Mouse (Mus musculus) spleen, adult 2 months (tissue): ENCODE results near the gene Cenpx. TPM values are rescaled to one million over a fixed set of nuclear protein-coding genes. Genes with fewer than 3 reads are reported as not detected.

ENCODE experiments used
- DNase-seq, 2 experiments: peaks; one replicate each; pipeline versions ENCODE4 v3.0.0 to v3.0.0-alpha.2; 2012 to 2021; ENCODE audit warnings: low spot score in 2 of 2, low read depth in 1 of 2
- H3K27ac ChIP-seq: fragments of 200-500 bp; 2 replicates; pipeline ENCODE4 v1.5.1; 2012; ENCODE audit warnings: low read length, inconsistent platforms; ENCODE audit not compliant: insufficient read depth
- H3K27me3 ChIP-seq: fragments of 200-500 bp; 2 replicates; pipeline ENCODE4 v1.6.1; 2012; ENCODE audit warnings: mild to moderate bottlenecking, moderate library complexity, low read length, inconsistent platforms; ENCODE audit not compliant: control insufficient read depth, insufficient read depth
- H3K36me3 ChIP-seq: fragments of 200-500 bp; 2 replicates; pipeline ENCODE4 v1.6.1; 2012; ENCODE audit warnings: mild to moderate bottlenecking, low read length, inconsistent platforms; ENCODE audit not compliant: control insufficient read depth, insufficient read depth
- H3K4me1 ChIP-seq: fragments of 200-500 bp; 2 replicates; pipeline ENCODE4 v1.6.1; 2011; ENCODE audit warnings: inconsistent platforms; ENCODE audit not compliant: control insufficient read depth, insufficient read depth, insufficient read length
- H3K4me3 ChIP-seq: fragments of 200-500 bp; 2 replicates; pipeline ENCODE4 v1.5.1; 2011; ENCODE audit warnings: mild to moderate bottlenecking, inconsistent platforms; ENCODE audit not compliant: insufficient read depth, insufficient read length; ENCODE audit errors: extremely low read depth
- CTCF ChIP-seq: fragments of 200-500 bp; IDR thresholded peaks from 2 replicates; pipeline ENCODE4 v1.5.1; 2011; ENCODE audit warnings: mild to moderate bottlenecking, inconsistent platforms; ENCODE audit not compliant: insufficient read depth, insufficient read length, insufficient replicate concordance; ENCODE audit errors: extremely low read depth
- POLR2A ChIP-seq: fragments of 200-500 bp; IDR thresholded peaks from 2 replicates; pipeline ENCODE4 v1.6.1; 2011; ENCODE audit warnings: low read depth, low read length, inconsistent platforms
- WGBS: fragments of 180-500 bp; shearing (Covaris S2); methylation state at CpG from one replicate; pipeline ENCODE4 v1.1.7; 2018; 5-methylcytosine and 5-hydroxymethylcytosine counted together
- polyA plus RNA-seq: library from polyadenylated mRNA; depleted of rRNA; stranded (reverse); fragments of >200 nt; gene quantifications from 2 replicates; pipeline ENCODE4 v1.2.3, GENCODE M21; 2012

Cenpx gene
- polyA plus RNA-seq, 1 experiment: 44.1 TPM

GRCm38 (mm10) chr11:120709551-120709950 lies 4.0 kb downstream of the Cenpx start:
- Histone ChIP-seq H3K4me1 (peaks cover 4% of the 10 kb centered on the region; the same call in 1 of the 2 replicates), H3K4me3 (no peak overlapping the region), H3K27ac (no peak overlapping the region), H3K27me3 (no peaks in the 10 kb centered on the region), H3K36me3 (0 out of 2 replicates have a peak, but pooled peaks cover 3% of the 10 kb centered on the region)
- DNase-seq: no peak
- no peak for TF ChIP-seq POLR2A
- 93% methylated on average over 2 of the region's 2 CpGs for WGBS

DNA sequence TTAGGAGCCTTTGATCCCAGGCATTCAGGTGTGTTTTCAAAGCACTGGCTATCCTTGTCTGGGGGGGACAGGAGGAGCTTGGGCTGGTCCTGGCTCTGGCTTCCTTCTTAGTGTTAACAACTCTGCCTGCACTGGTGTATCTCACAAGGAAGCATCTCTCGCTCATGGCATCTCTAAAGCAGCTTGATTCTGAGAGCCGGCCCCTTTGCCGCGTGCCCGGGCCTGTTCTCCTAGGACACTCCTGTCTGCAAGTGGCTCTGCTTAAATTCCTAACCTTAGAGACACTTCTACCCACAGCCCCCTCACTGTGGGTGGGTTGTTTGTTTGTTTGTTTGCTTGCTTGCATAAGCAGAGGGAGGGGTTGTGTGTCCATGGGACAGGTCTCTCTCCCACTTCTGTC lies 5.6 kb downstream of the Cenpx start:
- DNase-seq: no peak
- no peaks in the 10 kb centered on the region; the same call in 1 of the 2 replicates for H3K4me1 ChIP-seq
- no peak for TF ChIP-seq POLR2A
- no peak for TF ChIP-seq CTCF
- peaks cover 6% of the 10 kb centered on the region; the same call in 1 of the 2 replicates for H3K36me3 ChIP-seq
- no peak overlapping the region for H3K4me3 ChIP-seq
- 91% methylated on average over 5 of the region's 5 CpGs for WGBS
- H3K27ac ChIP-seq: no peak overlapping the region
- H3K27me3 ChIP-seq: no peaks in the 10 kb centered on the region

- Histone ChIP-seq H3K36me3 (peaks cover 9% of the 10 kb centered on the region; the same call in 1 of the 2 replicates), H3K27ac (no peak overlapping the region), H3K4me3 (no peak overlapping the region), H3K27me3 (no peaks in the 10 kb centered on the region), H3K4me1 (no peaks in the 10 kb centered on the region)
- TF ChIP-seq CTCF: no peak
- TF ChIP-seq POLR2A: no peak
- DNase-seq: no peak
- 89% methylated on average over 12 of the region's 12 CpGs for WGBS
These were observed 6.3 kb downstream of the Cenpx start for GRCm38 (mm10) chr11:120707225-120707624.

DNA sequence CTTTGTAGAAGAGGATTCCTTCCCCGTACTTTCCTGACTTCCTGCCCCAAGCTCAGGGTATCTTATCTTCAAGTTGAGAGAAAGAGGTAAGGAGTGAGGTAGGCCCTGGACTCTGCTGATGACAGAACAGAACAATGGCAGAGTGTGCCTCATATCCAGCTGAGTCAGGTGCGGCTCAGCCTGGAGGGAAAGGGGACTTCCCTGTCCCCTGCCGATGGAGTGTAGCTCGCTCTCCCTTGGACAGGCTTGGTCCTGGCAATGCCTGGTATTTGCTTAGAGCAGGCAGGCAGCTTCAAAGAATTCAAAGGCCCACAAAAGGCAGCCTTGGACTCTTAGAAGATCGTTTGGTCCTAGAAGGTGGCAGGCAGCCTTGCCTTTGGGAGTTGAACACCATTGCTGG lies 7.4 kb downstream of the Cenpx start:
- H3K4me1 ChIP-seq: no peaks in the 10 kb centered on the region
- H3K27me3 ChIP-seq: no peaks in the 10 kb centered on the region
- H3K36me3 ChIP-seq: peaks cover 13% of the 10 kb centered on the region; the same call in 1 of the 2 replicates
- WGBS: 91% methylated on average over 5 of the region's 5 CpGs
- no peak overlapping the region for H3K27ac ChIP-seq
- TF ChIP-seq POLR2A (no peak), CTCF (no peak)
- H3K4me3 ChIP-seq: no peak overlapping the region
- no peak for DNase-seq

DNA sequence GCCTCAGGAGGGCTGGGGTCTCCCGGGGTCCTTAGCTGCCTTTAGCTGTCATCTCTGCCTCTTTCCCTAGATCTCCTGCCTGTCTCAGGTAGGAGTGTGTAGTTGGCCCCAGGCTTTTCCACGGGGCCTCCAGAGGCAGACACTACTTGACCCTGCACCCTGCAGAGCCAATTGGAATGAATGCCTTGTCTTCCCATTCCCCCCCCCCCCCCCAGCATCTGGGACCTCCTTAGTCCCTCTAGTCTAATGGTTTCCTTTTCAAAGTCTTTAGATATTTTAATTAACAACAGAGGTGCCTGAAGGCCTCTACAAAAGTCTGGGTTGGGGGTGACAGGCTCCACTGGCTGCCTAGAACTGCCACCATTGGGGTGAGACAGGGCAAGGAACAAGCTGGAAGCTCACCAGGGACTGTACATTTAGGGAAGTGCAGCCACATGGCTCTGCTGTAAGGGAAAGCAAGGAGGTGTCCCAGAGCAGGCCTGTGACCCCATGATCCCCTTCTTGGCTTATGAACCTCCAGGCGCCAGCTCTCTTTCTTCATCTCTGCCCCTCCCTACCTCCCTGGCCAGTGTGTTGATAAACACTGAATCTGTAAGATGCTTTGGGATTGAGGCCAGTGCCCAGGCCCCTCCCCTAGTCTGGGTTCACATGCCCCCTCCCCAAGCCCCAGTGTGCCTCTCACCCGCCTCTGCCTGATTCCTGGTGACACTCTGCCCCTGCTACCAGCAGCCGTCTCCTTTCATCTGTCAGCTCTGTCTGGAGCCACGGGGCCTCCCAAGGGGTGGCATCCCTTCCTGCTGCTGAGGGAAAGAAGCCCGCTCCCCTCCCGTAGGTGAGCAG lies 8.8 kb downstream of the Cenpx start:
- peaks cover 17% of the 10 kb centered on the region; the same call in 1 of the 2 replicates for H3K36me3 ChIP-seq
- no peak overlapping the region for H3K4me3 ChIP-seq
- H3K27ac ChIP-seq: no peak overlapping the region
- 76% methylated on average over 8 of the region's 8 CpGs for WGBS
- no peaks in the 10 kb centered on the region for H3K27me3 ChIP-seq
- DNase-seq: no peak
- no peaks in the 10 kb centered on the region for H3K4me1 ChIP-seq
- TF ChIP-seq CTCF (no peak), POLR2A (no peak)

DNA sequence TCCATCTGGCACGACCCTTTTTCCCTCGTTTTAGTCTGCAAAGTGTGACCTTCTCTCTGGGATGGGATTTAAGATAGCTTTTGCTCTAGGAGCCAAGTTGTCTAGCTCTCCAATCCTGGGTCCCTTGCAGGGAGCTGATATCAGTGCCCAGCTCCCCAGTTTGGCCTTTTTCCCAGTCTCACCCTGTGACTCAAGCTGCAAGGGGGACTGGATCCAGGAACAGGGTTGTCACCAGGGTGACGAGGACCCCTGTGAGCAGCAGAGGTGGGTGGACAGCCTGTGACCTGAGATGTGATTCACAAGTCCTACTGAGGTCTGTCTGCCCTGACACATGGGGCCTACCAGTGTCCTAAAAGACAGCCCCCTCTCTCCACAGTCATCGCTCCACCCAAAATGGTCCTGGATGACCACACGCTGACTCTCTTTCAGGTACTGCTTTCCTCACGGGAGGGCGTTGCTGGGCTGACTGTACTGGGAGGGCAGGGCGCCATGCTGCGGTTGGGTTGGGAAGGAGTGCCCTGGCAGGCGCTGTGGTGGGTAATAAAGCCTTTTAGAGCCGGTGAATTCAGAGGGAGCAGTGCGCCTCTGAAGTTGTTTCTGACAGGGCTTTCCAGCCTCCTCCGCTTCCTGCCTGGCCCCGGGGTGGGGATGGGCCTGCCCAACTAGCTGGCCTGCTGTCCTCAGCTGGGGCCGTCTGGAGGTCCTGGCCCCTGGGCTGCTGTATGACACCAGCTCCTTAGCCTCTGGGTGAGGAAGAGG lies 9.7 kb downstream of the Cenpx start:
- no peak for TF ChIP-seq CTCF
- Histone ChIP-seq H3K36me3 (peaks cover 17% of the 10 kb centered on the region; the same call in 1 of the 2 replicates), H3K4me3 (no peak overlapping the region), H3K27ac (no peak overlapping the region), H3K4me1 (no peaks in the 10 kb centered on the region), H3K27me3 (no peaks in the 10 kb centered on the region)
- 89% methylated on average over 15 of the region's 15 CpGs for WGBS
- no peak for DNase-seq
